Mouse (Mus musculus) G1E-ER4 (cell line): ENCODE data around the gene Fbxw9. TPM values are rescaled to one million over a fixed set of nuclear protein-coding genes. Genes with fewer than 3 reads are reported as not detected.

Source experiments
- GATA1 ChIP-seq: IDR thresholded peaks from one replicate; pipeline ENCODE4 v1.8.0; 2012; ENCODE audit warnings: low read length, inconsistent platforms
- polyA plus RNA-seq: library from polyadenylated mRNA; stranded (reverse); fragments of >175 nt; gene quantifications from 2 replicates; pipeline ENCODE4 v1.2.3, GENCODE M21; 2012

The Fbxw9 gene
- polyA plus RNA-seq, 1 experiment = 27.7 TPM

- TF ChIP-seq GATA1 = no peak
Observed at GRCm38 (mm10) chr8:85095566-85095965, 35.7 kb downstream of the Fbxw9 start.

GRCm38 (mm10) chr8:85096196-85096595, 36.3 kb downstream of the Fbxw9 start:
- TF ChIP-seq GATA1 = no peak

- TF ChIP-seq GATA1 = no peak
Observed at GRCm38 (mm10) chr8:85096850-85097249, 37.0 kb downstream of the Fbxw9 start.

GRCm38 (mm10) chr8:85100076-85100665, 40.3 kb downstream of the Fbxw9 start:
- TF ChIP-seq GATA1 = no peak

- no peak for TF ChIP-seq GATA1
Observed at GRCm38 (mm10) chr8:85113241-85113640, 53.4 kb downstream of the Fbxw9 start.

GRCm38 (mm10) chr8:85115501-85115900, 55.6 kb downstream of the Fbxw9 start:
- TF ChIP-seq GATA1 = no peak

Other genes starting within 250 kb of the Fbxw9 start
- 1.6 and 1.7 TPM in 2 replicates for gene Dand5, start 237.2 kb upstream of the Fbxw9 start, polyA plus RNA-seq
- 88.2 and 112 TPM in 2 replicates for gene Gadd45gip1, start 228.5 kb upstream of the Fbxw9 start, polyA plus RNA-seq
- 615 and 707 TPM in 2 replicates for gene Rad23a, start 219.4 kb upstream of the Fbxw9 start, polyA plus RNA-seq
- 315 and 318 TPM in 2 replicates for gene Calr, start 213.1 kb upstream of the Fbxw9 start, polyA plus RNA-seq
- gene Farsa, start 203.1 kb upstream of the Fbxw9 start, polyA plus RNA-seq = 149 and 179 TPM in 2 replicates
- 77.8 and 102 TPM in 2 replicates for gene Syce2, start 187.9 kb upstream of the Fbxw9 start, polyA plus RNA-seq
- gene Gcdh, start 166.1 kb upstream of the Fbxw9 start, polyA plus RNA-seq = 89.9 and 98.4 TPM in 2 replicates
- 371 and 477 TPM in 2 replicates for gene Klf1, start 158.1 kb upstream of the Fbxw9 start, polyA plus RNA-seq
- 25.4 and 75.0 TPM in 2 replicates for gene Dnase2a, start 151.5 kb upstream of the Fbxw9 start, polyA plus RNA-seq
- 0.46 and 0.50 TPM in 2 replicates for gene Mast1, start 122.7 kb upstream of the Fbxw9 start, polyA plus RNA-seq
- not detected in 2 replicates for gene Rtbdn, start 113.1 kb upstream of the Fbxw9 start, polyA plus RNA-seq
- not detected in 2 replicates for gene Gm49661, start 90.6 kb upstream of the Fbxw9 start, polyA plus RNA-seq
- gene Prdx2, start 90.5 kb upstream of the Fbxw9 start, polyA plus RNA-seq = 29.7 and 136 TPM in 2 replicates
- 725 and 803 TPM in 2 replicates for gene Rnaseh2a, start 90.3 kb upstream of the Fbxw9 start, polyA plus RNA-seq
- gene Junb, start 81.3 kb upstream of the Fbxw9 start, polyA plus RNA-seq = 68.1 and 95.2 TPM in 2 replicates
- 10.7 and 11.9 TPM in 2 replicates for gene Hook2, start 69.5 kb upstream of the Fbxw9 start, polyA plus RNA-seq
- gene Best2, start 45.5 kb upstream of the Fbxw9 start, polyA plus RNA-seq = 0.03 TPM in 2 replicates
- gene Asna1, start 34.8 kb upstream of the Fbxw9 start, polyA plus RNA-seq = 97.2 and 187 TPM in 2 replicates
- gene Trir, start 33.2 kb upstream of the Fbxw9 start, polyA plus RNA-seq = 299 and 448 TPM in 2 replicates
- gene Tnpo2, start 23.1 kb upstream of the Fbxw9 start, polyA plus RNA-seq = 17.1 and 25.1 TPM in 2 replicates
- gene Gm5741, start 7.9 kb downstream of the Fbxw9 start, polyA plus RNA-seq = 1.1 and 1.3 TPM in 2 replicates
- 35.9 and 40.4 TPM in 2 replicates for gene Dhps, start 11.7 kb downstream of the Fbxw9 start, polyA plus RNA-seq
- gene Wdr83os, start 20.7 kb downstream of the Fbxw9 start, polyA plus RNA-seq = 4.1 and 22.5 TPM in 2 replicates
- gene Wdr83, start 21.3 kb downstream of the Fbxw9 start, polyA plus RNA-seq = 18.1 and 45.7 TPM in 2 replicates
- gene Man2b1, start 23.2 kb downstream of the Fbxw9 start, polyA plus RNA-seq = 9.5 and 11.4 TPM in 2 replicates
- gene Zfp791, start 63.0 kb downstream of the Fbxw9 start, polyA plus RNA-seq = not detected in 2 replicates
- gene Cks1brt, start 91.9 kb downstream of the Fbxw9 start, polyA plus RNA-seq = not detected in 2 replicates
- not detected in 2 replicates for gene Olfr371, start 165.9 kb downstream of the Fbxw9 start, polyA plus RNA-seq
- gene Orc6, start 239.6 kb downstream of the Fbxw9 start, polyA plus RNA-seq = 4.5 and 16.7 TPM in 2 replicates
- gene Vps35, start 239.7 kb downstream of the Fbxw9 start, polyA plus RNA-seq = 3.8 and 6.0 TPM in 2 replicates